Mouse (Mus musculus): ENCODE data around the gene Dohh.

The Dohh gene

DNA sequence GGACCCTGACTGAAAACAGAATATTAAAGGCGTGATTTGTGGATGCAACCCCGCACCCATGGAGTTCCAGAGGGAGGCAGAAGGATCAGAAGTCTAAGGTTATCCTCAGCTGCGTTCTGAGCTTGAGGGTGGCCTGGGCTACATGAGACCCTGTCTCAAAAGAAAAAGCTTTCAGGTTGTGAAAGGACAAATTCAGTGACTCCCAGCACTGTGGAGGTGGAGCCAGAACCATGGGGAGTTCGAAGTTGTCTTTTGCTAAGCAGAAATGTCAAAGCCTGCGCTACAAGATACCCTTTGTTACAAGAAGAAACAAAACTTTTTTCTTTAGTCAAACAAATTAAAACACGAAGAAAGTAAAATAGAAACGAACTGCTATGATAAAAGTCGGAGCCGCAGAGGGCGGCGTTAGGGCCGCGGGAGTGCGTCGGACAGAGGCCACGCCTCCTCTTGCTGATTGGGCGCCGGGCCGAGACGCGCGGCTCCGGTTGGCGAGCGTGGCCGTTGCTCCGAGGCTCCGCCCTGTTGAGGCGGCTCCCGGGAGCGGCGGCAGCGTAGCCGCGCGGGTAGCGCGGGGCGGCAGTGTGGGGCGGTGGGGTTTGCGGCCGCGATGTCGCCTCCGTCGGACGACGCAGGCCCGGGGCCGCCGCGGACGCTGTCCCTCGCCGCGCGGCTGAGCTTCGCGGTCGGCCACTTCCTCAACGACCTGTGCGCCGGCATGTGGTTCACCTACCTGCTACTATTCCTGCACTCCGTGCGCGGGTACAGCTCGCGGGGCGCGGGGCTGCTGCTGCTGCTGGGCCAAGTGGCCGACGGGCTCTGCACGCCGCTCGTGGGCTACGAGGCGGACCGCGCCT is 27.0 kb upstream of the Dohh start, which contains the start of gene Mfsd12:
Mfsd12 (plus strand) TSS at position 501 of the 854 bp plus-strand sequence.
- peak; percentile 93 for DNase-seq (ENCODE audit: low spot score)

DNA sequence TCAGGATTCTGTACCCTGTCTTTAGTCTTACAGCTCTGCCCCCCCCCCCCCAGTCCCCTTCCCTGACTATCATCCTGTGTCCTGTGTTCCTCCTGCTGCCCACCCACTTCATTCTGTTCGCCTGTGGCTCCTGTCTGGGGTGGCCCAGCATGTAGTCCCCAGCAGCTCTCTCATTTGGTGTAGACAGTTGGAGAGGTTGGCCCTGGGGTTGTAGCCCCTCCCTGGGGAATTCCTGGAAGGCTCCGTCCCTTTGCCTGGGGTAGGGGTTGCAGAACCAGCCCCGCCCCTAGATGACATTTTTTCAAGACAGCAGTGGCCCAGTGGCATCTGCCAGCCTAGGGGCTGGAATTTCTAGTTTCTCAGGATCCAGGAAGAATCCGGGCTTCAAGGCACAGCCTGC is 26.0 kb upstream of the Dohh start:
- DNase-seq (ENCODE audit: low spot score), result no peak

DNA sequence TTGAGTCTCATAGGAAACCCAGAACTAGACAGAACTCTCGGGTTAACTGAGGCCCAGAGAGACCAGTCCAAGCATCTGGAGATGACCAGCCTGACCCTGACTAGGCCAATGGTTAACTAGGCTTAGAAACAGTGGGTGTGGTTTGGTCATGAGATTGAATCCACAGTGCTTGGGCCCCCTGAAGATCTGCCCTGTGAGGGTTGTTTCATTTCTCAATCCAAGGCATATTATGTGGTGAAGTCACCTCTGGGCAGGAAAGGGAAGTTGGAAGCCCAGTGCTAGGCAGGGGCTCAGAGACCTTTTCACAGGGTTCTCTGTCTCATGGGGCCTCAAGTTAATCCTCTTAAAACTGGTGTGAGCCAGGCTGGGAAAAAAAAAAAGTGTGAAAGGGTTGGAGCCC is 25.4 kb upstream of the Dohh start:
- DNase-seq (ENCODE audit: low spot score), result no peak

DNA sequence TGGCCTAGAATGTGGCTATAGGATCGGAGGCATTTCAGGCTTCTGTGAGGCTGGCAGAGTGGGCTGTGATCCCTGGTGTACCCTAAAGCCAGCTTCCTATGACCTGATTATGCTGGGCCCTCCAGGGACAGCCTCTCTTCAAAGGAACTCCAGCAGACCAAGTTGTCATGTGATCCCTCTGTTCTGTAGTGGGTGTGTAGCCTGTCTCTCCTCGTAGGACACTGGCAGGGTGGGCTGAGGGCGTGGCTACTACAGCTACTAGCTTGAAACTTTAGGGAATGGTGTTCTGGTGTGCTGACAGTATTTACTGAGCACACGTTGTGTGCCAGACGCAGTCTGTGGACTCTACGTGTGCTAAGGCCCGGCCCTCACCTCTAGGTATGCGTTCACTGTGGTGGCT is 23.5 kb upstream of the Dohh start:
- peak; percentile 59 for DNase-seq (ENCODE audit: low spot score)

DNA sequence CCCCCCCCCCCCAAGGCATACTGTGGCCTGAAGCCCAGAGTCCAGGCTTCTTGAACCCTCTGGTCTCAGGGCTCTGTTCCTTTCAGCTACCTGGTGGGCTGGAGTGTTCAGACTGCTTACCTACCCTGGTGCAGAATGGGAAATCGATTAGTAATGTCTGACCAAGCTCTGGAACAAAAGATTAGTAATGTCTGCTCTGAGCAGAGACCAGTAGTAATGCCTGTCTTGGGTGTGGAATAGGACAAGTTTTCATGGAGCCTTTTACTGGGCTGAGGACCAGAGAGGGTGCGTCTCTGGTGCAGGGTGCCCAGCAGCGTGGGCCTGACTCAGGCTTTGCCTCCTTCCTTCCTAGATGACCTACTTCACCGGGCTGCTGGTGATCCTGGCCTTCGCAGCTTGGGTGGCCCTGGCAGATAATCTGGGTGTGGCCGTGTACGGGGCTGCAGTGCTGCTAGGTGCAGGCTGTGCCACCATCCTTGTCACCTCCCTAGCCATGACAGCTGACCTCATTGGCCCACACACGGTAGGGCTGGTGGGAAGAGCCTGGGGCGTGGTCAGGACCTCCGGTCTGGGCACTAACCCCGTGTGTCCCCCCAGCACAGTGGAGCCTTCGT is 21.8 kb upstream of the Dohh start:
- DNase-seq (ENCODE audit: low spot score), result no peak

DNA sequence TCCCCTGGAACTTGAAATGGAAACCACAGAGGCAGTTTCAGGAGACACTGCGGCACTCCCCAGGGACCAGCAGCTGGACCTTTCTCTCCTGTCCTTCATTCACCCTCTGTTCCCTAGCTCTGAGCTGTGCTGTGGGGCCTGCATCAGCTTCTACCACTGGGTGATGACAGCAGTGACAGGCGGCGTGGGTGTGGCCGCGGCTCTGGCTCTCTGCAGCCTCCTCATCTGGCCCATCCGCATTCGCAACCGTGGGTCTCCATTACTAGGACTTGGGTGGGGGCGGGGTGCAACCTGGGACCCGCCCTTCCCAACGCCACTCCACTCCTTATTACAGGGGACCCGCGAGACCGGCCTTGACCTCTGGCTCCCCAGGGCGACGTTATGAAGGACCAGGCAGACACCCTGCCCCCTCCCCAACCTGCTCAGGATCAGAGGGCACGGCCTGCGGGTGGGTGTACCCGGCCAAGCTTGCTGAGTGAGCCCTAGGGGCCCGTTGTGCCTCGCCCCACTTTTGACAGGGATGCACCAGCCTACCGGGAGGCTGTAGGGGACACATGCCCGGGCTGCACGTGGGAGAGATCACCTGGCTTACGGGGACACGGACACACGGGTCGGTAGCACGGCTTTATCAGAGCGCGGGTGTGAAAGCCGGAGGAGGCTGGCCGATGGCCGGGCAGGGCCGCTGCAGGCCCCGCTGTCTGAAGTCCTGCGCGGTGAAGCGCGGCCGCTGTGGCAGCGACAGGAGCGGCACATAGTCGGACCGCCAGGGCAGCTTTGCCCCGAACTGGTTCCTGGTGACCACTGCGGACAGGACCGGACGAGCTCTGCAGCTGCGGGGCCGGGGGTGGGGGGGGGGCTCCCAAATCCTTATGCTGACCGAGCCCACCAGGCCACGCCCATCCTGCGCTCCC is 20.5 kb upstream of the Dohh start:
- no peak for DNase-seq (ENCODE audit: low spot score)

DNA sequence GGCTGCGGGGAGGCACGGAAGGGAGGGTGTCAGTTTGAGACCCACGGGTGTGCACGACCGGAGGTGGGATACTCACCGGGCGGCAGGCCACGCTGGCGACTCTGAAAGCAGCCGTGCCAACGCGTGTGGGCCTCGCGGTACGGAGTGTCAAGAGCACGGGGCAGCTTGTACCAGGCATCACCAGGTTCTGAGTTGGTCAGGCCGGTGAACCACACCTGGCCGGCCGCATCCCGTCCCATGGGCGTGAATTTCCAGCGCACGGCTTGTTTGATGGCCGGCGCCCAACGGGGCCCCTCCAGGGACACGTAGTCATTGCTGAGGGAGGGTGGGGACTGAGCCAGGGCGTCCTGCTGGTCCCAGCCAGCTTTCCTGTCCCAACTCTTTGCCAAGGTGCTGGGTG is 19.6 kb upstream of the Dohh start:
- no peak for DNase-seq (ENCODE audit: low spot score)

DNA sequence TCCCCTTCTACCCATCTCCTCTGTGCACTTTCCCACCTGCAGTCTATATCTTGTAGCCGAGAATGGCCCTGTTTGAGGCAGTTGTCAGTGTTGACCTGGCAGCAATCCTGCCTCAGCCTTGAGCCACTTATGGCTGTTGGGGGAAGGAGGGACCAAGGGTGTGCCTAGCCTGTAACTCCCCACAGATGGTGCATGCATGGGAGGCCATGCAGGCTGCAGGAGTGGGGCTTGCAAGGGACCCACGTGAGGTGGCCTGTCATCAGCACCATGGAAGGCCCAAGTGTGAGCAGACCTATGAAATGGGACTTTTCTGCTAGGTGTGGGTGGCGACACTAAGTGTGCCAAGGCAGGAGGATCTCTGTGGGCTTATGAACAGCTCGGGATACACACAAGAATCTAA is 19.2 kb upstream of the Dohh start:
- no peak for DNase-seq (ENCODE audit: low spot score)

DNA sequence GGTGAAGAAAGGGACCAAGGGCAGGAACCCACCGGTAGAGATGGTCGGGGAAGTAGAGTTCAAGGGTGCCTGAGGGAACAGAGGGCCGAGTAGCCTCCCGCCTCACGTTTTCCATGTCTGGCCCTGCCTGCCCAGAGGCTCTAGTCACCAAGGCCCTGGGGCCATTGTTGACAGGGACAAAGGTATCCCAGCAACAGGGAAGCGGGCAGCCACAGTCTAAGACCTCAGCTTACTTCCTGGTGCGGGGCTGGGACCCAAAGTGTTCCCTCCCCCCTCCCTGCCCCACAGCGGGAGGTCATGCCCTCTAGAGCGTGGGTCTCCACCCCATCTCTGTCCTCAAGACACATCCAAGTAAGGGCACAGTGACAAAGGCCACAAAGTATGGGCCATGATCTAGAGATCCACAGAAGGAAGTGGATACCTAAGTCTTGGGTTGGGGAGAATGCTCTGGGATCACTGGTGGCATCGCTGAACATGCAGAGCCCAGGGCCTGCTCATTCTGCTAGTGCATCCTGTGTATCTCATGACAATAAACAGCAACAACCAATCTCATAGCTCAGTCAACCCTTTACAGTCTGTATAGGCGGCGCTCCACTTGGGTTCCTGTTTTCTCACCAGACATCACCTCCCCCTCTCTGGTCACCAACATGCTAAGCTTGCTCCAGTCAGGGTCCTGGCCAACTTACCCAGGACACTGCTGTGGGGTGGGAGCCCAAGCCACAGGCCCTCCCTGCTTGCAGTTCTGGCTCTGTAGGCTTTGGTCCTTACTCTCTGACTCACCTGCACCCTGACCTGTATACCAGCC is 18.4 kb upstream of the Dohh start, which contains the start of gene 4930404N11Rik:
4930404N11Rik (minus strand) TSS at position 145 of the 805 bp plus-strand sequence.
- no peak for DNase-seq (ENCODE audit: low spot score)

DNA sequence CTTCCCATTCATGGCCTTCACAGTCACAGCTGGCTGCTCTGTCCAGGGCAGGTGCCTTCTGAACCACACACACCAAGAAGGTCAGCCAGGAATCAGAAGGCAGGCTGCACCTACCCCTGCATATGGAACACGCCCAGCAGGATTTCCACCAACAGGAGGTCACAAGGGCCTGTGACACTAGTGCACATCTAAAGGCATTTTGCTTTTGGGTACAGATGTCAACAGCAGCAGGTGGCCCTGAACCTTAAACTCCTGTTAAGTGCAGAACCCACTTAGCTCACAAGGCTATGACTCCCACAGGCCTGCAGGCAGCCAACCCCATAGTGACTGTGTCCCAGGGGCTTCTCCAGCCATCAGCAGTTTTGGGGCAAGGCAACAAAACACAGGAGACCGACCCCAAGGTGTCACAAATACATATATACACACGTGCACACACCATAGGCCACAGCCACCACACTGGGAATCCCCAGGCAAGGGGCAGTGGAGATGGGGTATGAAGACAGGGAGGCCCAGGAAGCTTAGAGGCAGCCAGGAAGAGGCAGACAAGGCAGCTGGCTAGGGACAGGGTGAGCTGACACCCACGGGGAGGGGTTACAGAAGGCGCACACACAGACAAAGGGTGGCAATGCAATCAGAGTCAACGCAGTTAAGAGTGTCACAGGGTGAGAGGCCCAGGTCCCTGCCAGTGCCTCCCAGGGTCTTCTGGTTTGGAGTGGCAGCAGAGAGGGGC is 17.6 kb upstream of the Dohh start:
- DNase-seq (ENCODE audit: low spot score), result no peak

DNA sequence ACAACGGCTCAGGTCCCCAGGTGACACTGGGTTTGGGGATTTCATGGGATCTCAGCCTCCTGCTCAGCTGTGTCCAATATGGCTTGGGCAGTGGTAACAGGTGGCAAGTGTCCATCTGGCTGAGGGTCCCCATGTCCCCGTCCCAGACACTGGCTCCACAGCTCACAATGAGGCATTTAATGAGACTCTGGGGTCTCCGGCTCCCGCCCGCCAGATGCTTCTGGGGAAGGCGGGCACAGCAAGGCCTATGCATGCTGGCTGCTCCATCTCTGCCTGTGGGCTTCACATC is 17.1 kb upstream of the Dohh start:
- no peak for DNase-seq (ENCODE audit: low spot score)

DNA sequence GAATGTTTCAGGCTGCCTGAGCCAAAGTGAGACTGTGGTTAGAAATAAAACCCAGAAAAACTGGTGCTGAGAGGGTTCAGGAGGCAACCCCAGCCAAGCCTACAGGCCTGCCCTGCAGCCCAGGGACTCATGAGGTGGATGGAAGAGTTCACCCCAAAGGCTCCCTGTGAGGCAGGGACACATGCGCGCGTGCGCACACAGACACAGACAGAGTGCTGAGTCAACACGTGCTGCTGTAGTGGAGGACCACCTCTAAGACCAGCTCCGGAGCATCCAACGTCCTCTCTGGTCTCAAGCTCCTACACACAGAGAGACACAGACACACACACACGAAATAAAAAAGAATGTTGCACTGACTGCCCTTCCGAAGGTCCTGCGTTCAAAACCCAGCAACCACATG is 8.9 kb upstream of the Dohh start:
- no peak for DNase-seq (ENCODE audit: low spot score)

DNA sequence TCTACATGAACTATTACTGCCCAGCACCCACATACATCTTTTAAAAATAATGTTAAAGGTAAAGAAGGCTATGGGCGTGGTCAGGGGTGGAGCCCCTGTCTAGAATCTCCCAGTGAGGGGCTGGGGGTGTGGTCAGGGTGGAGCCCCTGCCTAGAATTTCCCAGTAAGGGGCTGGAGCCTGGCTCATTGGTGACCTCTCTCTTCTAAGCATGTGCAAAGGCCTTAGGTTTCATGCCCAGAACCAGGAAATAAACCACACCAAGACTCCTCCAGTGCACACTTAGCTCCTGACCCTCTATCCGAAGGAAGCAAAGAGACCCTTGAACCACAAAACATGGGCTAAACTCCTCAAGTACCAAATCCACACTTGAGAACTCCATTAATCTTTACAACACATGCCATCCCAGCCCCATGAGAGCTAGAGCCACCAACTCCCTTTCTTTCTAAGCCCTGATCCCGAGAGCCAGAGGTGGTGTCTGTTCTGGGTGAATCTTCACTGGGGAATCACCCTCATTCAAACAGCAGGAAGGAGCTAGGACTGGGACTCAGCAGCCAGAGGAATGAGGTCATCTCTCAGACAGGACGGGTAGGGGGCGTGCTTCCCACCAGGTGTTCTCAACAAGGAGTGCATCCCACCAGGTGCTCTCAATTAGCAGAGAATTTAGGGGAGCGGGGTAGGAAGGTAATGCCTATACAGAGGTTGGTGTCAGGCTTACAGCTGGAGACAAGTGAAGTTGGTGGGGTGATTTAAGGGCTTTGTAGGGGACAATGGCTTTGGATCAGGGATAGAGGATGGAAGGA is 7.5 kb upstream of the Dohh start:
- peak; percentile 48 for DNase-seq (ENCODE audit: low spot score)

DNA sequence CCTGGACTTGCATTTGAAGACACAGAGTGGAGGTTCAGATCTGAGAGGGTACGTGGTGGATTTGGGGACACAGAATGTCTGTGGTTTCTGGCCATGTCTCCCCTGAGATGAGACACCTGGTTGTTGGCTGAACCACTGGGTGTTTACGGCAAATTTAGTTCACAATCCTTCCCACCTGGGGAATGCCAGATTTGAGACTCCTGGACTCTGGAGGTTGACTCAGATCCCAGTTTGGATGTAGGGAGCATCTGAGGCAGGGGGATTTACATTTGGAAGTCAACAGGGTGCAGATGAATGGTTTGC is 6.9 kb upstream of the Dohh start:
- DNase-seq (ENCODE audit: low spot score), result no peak

DNA sequence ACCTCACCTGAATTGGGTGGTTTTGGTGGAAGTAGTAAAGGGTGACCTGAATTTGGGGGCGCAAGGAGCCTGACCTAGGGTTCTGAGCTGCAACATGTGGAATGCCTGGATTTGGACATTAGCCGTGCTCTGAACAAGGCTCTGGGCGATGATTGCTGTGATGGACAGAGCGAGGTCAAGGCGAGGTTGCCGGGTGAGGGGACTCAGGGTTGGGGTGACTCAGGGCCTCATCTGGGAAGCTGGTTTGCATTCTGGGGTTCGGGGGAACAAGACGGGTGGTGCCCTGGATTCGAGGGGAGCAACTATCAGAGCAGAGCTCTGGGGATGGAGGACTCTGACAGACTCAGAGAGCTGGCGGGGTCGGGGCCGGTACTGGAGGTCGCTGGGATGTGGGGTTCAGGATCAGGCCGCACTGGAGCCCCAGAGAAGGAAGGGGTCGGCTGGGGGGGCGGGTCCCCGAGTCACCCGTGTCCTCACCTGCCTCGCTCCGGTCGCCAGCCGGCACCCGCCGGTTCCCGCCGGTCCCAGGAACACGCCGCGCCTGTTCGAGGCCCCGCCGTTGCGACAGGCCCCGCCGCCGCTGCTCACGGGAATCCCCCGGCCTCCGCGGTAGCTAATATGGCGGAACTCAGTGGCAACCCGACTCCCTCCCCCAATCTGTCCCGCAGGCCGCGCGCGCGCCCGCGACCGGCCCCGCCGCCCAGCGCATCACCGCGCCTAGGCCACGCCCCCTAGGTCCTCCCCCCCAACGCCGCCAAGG is 6.3 kb upstream of the Dohh start, which contains the start of gene Fzr1:
Fzr1 (minus strand) TSS at position 724 of the 760 bp plus-strand sequence.
- no peak for DNase-seq (ENCODE audit: low spot score)

DNA sequence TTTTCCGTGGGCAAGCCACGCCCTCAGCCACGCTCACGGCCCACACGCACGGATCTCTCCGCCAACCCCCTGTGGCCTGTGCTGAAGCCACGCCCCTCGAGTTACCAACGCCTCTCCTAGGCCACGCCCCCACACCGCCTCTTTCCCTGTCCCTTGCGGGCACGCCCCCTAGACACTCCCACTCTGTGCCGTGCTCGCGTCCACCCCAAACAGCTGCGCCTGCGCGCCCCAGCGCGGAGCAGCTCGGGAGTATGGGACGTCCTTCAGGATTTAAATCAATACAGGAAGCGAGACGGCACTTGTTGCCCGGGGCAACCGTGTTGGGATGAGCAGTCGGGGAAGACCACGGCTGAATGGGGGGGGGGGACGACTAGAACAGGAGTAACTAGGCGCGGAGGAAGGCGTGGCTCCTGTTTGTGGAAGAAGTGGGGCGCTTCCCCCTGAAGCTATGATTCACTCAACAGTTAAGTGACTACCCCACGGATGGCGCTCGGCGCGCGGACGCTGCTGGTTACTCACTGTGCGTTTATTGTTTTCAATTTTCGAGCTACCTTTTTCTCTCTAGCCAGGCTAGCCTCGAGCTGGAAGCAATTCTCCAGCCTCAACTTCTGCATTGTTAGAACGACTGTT is 5.6 kb upstream of the Dohh start:
- DNase-seq (ENCODE audit: low spot score), result peak; percentile 100

DNA sequence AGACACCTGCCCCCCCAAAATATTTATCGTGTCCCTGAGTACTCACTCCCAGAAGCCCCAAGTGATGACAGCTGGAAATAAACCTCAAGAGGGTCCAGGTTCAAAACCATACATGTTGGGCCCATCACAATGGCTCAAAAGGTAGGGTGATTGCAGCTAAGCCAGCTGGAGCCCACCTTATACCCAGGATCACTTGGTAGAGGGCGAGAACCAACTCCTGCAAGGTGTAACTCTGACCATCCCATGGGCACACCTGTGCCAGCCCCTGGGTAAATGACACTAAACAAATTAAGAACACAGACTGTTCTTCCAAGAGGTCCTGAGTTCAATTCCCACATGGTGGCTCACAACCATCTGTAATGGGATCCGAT is 5.1 kb upstream of the Dohh start:
- DNase-seq (ENCODE audit: low spot score), result no peak

DNA sequence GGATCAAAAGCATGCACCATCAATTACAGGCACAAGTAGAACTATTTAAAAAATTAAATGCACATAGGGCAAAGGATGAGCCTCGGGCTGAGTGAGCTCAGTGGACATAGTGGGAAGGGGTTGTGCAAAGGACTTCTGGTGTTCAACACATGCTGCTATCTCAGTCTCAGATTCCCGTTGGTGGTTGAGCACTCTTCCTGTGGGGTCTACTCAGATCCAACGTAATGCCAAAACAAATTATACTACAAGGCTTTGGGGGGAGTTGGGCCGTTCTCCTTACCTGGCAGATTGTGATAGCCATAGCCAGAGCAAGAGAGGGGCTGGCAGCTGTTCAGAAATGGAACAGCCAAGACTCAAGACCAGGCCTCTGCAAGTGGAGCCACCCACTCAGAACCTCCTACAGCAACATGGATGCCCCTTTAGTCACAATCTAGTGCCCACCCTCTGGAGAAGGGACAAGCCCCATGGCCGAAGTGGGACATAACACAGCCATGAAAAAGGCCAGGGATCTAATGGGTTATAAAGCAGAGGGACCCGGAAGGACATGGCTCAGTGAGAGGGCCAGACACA is 4.3 kb upstream of the Dohh start:
- DNase-seq (ENCODE audit: low spot score), result no peak

DNA sequence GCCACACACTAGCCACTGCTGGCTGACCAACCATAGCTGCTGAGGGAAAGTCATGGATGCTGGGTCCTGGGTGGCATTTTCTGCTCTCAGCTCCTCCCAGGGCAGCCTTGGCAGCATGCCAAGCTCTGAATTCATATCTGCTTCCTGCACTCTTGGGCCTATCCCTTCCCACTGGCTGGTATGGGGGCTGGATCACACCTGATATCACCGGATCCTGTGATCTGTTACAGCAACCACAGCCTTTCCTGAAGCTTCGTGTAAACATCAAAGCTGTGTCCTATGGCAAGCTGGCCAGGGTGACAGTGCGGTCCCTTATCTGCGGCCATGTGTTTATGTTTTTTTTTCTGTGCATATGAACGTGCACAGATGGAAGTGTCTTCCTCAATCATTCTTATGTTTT is 2.2 kb upstream of the Dohh start:
- DNase-seq (ENCODE audit: low spot score), result peak; percentile 82

All from MN1 (cell line).